ENCODE assay signal across 19 mouse cellular contexts in genomic region chr5:107106793-107107192, GRCm38 (mm10).
A peak's percentile ranks its signal among the peaks of the same experiment; 100 is the strongest.
DNase-seq lines count a peak whose midpoint lies in the region; ATAC-seq and TF ChIP-seq lines count a peak whose summit lies in the region.
"Had no signal": no experiment of that assay in that cellular context is flagged by ENCODE, and none has a peak within 500 bp of the region (broad histone marks: within the 10 kb centered on the region; RNA-seq: fewer than 3 reads in every experiment).

No protein-coding gene starts in this region.

- 0 out of 2 replicates have a peak overlapping the region, but pooled peaks have one; percentile 33 for H3K27ac ChIP-seq in heart, embryonic 10.5 days
- peak overlapping the region; percentile 23; the same call in 1 of the 2 replicates for H3K27ac ChIP-seq in limb, embryonic 12.5 days
- H3K27ac ChIP-seq in limb, embryonic 10.5 days, result no peak overlapping the region
- no peak overlapping the region for H3K27ac ChIP-seq in midbrain, postnatal 0 days (ENCODE audit: low read depth, low read length)
- no peak overlapping the region for H3K27ac ChIP-seq in midbrain, embryonic 11.5 days (ENCODE audit: low read depth, low read length)
- H3K27ac ChIP-seq: forebrain, embryonic 12.5 days; liver, embryonic 13.5 days; midbrain, embryonic 15.5 days had no signal

- no peak for DNase-seq in heart, embryonic 10.5 days (ENCODE audit: low spot score)
- no peak for DNase-seq in heart, adult 8-10 months (ENCODE audit: low spot score)
- no peak for DNase-seq in limb, embryonic 10.5 days (ENCODE audit: low spot score)
- DNase-seq in midbrain, postnatal 0 days (ENCODE audit: low spot score), result peak; percentile 10
- no peak for DNase-seq in midbrain, embryonic 11.5 days (ENCODE audit: low spot score, missing footprints)
- DNase-seq in right cerebral cortex, adult 18-20 months, result no peak
- DNase-seq in frontal cortex, postnatal 36 days (ENCODE audit: low spot score in 2 of 2), result no peak
- DNase-seq: adrenal gland, postnatal 10 days; cerebellum, adult 9-10 months; heart, adult 11 months; heart, postnatal 10 days; kidney, adult 2 months; kidney, postnatal 25 days; liver, embryonic 13.5 days had no signal

- H3K9ac ChIP-seq in limb, embryonic 12.5 days (replicated peaks), result no peak overlapping the region
- no peak overlapping the region for H3K9ac ChIP-seq in midbrain, postnatal 0 days (replicated peaks; ENCODE audit: low read length, poor library complexity, severe bottlenecking)
- no peak overlapping the region for H3K9ac ChIP-seq in midbrain, embryonic 11.5 days (ENCODE audit: low read length)
- H3K9ac ChIP-seq: forebrain, embryonic 12.5 days; liver, embryonic 13.5 days; midbrain, embryonic 15.5 days had no signal

- H3K4me3 ChIP-seq in heart, embryonic 10.5 days, result no peak overlapping the region
- no peak overlapping the region for H3K4me3 ChIP-seq in limb, embryonic 12.5 days (replicated peaks)
- no peak overlapping the region for H3K4me3 ChIP-seq in limb, embryonic 10.5 days
- no peak overlapping the region for H3K4me3 ChIP-seq in midbrain, postnatal 0 days (ENCODE audit: low read depth, low read length)
- H3K4me3 ChIP-seq in midbrain, embryonic 11.5 days (ENCODE audit: low read depth, low read length), result no peak overlapping the region
- H3K4me3 ChIP-seq: forebrain, embryonic 12.5 days; liver, embryonic 13.5 days; midbrain, embryonic 15.5 days had no signal

- WGBS in heart, embryonic 10.5 days, result 83% methylated on average over 12 of the region's 12 CpGs
- 59% methylated on average over 12 of the region's 12 CpGs for WGBS in limb, embryonic 12.5 days
- WGBS in limb, embryonic 10.5 days, result 84% methylated on average over 12 of the region's 12 CpGs
- WGBS in midbrain, postnatal 0 days, result 81% methylated on average over 12 of the region's 12 CpGs
- 89% methylated on average over 12 of the region's 12 CpGs for WGBS in midbrain, embryonic 11.5 days

- H3K4me1 ChIP-seq in heart, embryonic 10.5 days, result peaks cover 36% of the 10 kb centered on the region
- H3K4me1 ChIP-seq in limb, embryonic 12.5 days (replicated peaks), result peaks cover 45% of the 10 kb centered on the region
- peaks cover 62% of the 10 kb centered on the region for H3K4me1 ChIP-seq in limb, embryonic 10.5 days
- peaks cover 6% of the 10 kb centered on the region; the same call in 1 of the 2 replicates for H3K4me1 ChIP-seq in midbrain, postnatal 0 days (ENCODE audit: insufficient read depth, low read length)
- peaks cover 13% of the 10 kb centered on the region for H3K4me1 ChIP-seq in midbrain, embryonic 11.5 days (ENCODE audit: control insufficient read depth, insufficient read depth, low read length)

- no peaks in the 10 kb centered on the region for H3K27me3 ChIP-seq in heart, embryonic 10.5 days (ENCODE audit: insufficient read depth, poor library complexity, severe bottlenecking)
- H3K27me3 ChIP-seq in limb, embryonic 12.5 days, result peaks cover 3% of the 10 kb centered on the region; the same call in 1 of the 2 replicates
- no peaks in the 10 kb centered on the region for H3K27me3 ChIP-seq in limb, embryonic 10.5 days (ENCODE audit: low read depth, poor library complexity, severe bottlenecking)
- H3K27me3 ChIP-seq in midbrain, postnatal 0 days (ENCODE audit: insufficient read depth, low read length), result no peaks in the 10 kb centered on the region
- no peaks in the 10 kb centered on the region for H3K27me3 ChIP-seq in midbrain, embryonic 11.5 days (ENCODE audit: control insufficient read depth, insufficient read depth, low read length)
- H3K27me3 ChIP-seq: forebrain, embryonic 12.5 days; liver, embryonic 13.5 days; midbrain, embryonic 15.5 days had no signal

- H3K9me3 ChIP-seq in heart, embryonic 10.5 days, result no peaks in the 10 kb centered on the region
- H3K9me3 ChIP-seq in limb, embryonic 12.5 days, result no peaks in the 10 kb centered on the region
- H3K9me3 ChIP-seq in limb, embryonic 10.5 days (replicated peaks), result no peaks in the 10 kb centered on the region
- H3K9me3 ChIP-seq in midbrain, postnatal 0 days (ENCODE audit: low read length), result no peaks in the 10 kb centered on the region
- no peaks in the 10 kb centered on the region for H3K9me3 ChIP-seq in midbrain, embryonic 11.5 days (ENCODE audit: control insufficient read depth, low read length)
- H3K9me3 ChIP-seq: forebrain, embryonic 12.5 days; G1E; liver, embryonic 13.5 days; midbrain, embryonic 15.5 days had no signal

- H3K4me2 ChIP-seq in limb, embryonic 12.5 days, result no peak overlapping the region
- H3K4me2 ChIP-seq in midbrain, postnatal 0 days (ENCODE audit: low read depth, low read length, poor library complexity, severe bottlenecking), result no peak overlapping the region
- H3K4me2 ChIP-seq in midbrain, embryonic 11.5 days, result no peak overlapping the region
- H3K4me2 ChIP-seq: forebrain, embryonic 12.5 days; liver, embryonic 13.5 days; midbrain, embryonic 15.5 days had no signal

- peaks cover 14% of the 10 kb centered on the region for H3K36me3 ChIP-seq in heart, embryonic 10.5 days
- H3K36me3 ChIP-seq in limb, embryonic 12.5 days, result peaks cover 13% of the 10 kb centered on the region; the same call in 1 of the 2 replicates
- H3K36me3 ChIP-seq in limb, embryonic 10.5 days, result no peaks in the 10 kb centered on the region
- H3K36me3 ChIP-seq in midbrain, postnatal 0 days (ENCODE audit: insufficient read depth, low read length), result no peaks in the 10 kb centered on the region
- no peaks in the 10 kb centered on the region for H3K36me3 ChIP-seq in midbrain, embryonic 11.5 days (ENCODE audit: control insufficient read depth, insufficient read depth, low read length)
- H3K36me3 ChIP-seq: forebrain, embryonic 12.5 days; G1E; midbrain, embryonic 15.5 days had no signal

- ATAC-seq in limb, embryonic 12.5 days (ENCODE audit: insufficient number of reproducible peaks, insufficient read depth, low FRiP score, low TSS enrichment, low read depth), result no peak
- no peak for ATAC-seq in midbrain, postnatal 0 days (ENCODE audit: low FRiP score)
- ATAC-seq in midbrain, embryonic 11.5 days (ENCODE audit: low FRiP score), result no peak
- ATAC-seq: activated CD4-positive, CD25-positive, alpha-beta regulatory T cell, adult 4 months; midbrain, embryonic 15.5 days had no signal

- TF ChIP-seq CTCF in midbrain, postnatal 0 days (IDR thresholded peaks at IDR 0.05), result no peak

Comparison
In these comparisons a context has a peak if more than half of its experiments do, and no peak if none do; other contexts are left out.
1. H3K27ac ChIP-seq: peak in heart, embryonic 10.5 days (single experiment) and limb, embryonic 12.5 days (single experiment); none in limb, embryonic 10.5 days (single experiment), midbrain, postnatal 0 days (single experiment) and midbrain, embryonic 11.5 days (single experiment).